Mouse (Mus musculus) retina, embryonic 14.5 days (tissue): ENCODE results near the gene Ncapd3.

Source experiments
- DNase-seq: peaks from one replicate; pipeline ENCODE4 v3.0.0-alpha.2; 2015; ENCODE audit warnings: low spot score

The Ncapd3 gene

DNA sequence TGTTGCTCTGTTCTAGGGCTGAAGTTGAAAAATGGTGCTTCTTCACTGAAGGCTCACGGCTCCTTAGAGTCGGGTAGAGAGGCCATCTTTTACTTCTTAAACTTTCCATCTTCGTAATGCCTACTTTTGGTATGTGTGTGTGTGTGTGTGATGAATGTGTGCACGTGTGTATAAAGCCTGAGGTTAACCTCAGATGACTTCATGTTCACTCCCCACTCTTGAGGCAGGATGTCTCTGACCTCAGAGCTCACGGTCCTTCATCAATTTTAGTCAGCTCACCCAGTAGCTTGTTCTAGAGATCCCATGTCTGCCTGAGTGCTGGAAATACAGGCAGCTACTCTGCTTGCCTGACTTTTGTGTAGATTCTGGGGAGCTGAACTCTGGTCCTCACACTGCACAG, 13.9 kb downstream of the Ncapd3 start:
- DNase-seq: no peak

DNA sequence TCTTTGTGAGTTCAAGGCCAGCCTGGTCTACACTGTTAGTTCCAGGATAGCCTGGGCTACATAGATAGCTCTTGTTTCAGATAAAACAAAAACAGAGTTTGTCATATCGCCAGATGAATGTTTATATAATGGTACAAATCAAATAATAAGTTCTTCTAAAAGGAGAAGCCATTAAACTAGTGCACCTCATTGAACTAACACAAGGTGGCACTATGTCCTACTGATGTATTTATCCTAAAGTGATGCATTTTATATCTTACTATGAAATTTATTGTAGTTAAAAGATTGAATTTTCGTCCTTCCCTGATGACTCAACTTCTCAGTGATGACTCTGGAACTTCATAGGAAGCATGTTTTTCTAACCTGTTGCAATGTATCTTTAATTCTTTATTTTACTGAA, 19.5 kb downstream of the Ncapd3 start:
- DNase-seq: peak; percentile 16

DNA sequence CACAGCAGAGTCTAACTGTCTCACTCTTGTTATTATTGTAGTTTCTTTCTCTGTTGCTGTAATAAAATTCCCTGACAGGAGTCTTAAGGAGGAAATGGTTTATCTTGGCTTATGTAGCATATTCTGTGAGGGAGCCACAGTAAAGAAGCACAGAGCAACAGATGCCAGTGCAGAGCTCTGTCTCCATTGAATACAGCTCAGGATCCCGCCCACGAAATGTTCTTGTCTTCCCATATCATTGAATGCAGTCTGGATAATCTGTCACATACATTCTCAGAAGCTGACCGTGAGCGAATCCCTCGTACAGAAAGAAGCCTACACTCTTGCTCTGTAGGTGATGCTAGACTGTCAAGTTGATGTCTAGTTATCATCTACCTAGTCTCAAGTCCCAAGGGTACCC, 28.4 kb downstream of the Ncapd3 start:
- no peak for DNase-seq

- no peak for DNase-seq
These were observed 40.9 kb downstream of the Ncapd3 start for GRCm38 (mm10) chr9:27070895-27071294.

- peak; percentile 38 for DNase-seq
These were observed 44.7 kb downstream of the Ncapd3 start for GRCm38 (mm10) chr9:27074677-27075076.

- no peak for DNase-seq
These were observed 45.8 kb downstream of the Ncapd3 start for GRCm38 (mm10) chr9:27075812-27076211.

DNA sequence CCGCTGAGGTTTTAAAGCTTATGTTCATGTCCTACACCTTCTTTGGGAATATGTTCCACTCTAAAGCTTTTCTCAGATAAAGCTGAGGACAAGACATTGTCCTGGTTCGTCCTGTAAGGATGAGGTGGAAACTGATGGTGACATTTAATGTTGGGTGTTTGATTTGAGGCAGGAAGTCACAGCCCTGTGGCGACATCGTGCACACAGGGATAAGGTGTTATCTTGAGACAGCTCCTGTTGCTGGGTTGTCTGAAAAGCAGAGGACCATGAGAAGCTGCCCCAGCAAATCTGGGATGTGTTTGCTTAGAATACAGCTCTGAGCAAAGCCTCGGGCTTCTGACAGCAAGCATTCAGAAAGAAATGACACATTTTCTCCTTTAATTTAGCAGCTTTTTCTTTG, 56.3 kb downstream of the Ncapd3 start:
- no peak for DNase-seq

- no peak for DNase-seq
These were observed 57.4 kb downstream of the Ncapd3 start for GRCm38 (mm10) chr9:27087402-27087801.

DNA sequence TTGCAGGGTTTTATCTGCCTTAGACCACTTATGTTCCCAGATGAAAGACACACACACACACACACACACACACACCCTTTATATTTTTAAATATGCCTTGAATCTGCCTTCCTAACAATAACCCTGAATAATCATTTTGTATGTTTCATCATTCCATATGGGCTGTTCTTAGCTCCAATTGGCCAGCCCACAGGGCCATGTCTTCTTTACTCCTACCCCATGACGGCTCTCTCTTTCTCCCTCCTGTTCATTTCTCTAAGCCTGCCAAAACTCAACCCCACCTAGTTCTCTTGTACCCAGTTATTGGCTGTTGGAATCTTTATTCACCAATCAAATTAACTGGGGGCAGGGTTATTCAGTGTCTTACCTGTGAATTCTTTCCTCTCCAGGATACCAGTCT, 60.2 kb downstream of the Ncapd3 start:
- no peak for DNase-seq

GRCm38 (mm10) chr9:27090801-27091775, 61.1 kb downstream of the Ncapd3 start:
- no peak for DNase-seq

DNA sequence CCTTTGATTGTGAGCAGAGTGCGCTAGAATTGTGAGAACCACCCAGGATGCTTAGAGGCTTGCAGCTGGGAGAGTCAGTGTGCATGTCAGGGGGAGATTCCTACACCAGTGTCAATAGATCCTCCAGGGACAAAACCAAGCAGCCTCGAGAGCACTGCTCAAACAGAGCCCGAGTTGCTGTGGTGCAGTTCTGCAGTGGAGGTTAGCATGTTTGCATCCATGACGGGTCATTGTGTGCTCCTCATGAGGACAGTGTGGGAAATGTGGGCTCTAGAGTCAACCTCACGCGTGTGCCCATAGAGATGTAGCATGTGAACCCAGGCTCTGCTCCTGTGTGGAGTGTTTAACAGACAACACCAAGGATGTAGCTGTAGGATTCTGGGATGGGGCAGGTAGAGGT, 62.9 kb downstream of the Ncapd3 start:
- no peak for DNase-seq

- DNase-seq: peak; percentile 31
These were observed 68.1 kb downstream of the Ncapd3 start for GRCm38 (mm10) chr9:27098092-27098491.

DNA sequence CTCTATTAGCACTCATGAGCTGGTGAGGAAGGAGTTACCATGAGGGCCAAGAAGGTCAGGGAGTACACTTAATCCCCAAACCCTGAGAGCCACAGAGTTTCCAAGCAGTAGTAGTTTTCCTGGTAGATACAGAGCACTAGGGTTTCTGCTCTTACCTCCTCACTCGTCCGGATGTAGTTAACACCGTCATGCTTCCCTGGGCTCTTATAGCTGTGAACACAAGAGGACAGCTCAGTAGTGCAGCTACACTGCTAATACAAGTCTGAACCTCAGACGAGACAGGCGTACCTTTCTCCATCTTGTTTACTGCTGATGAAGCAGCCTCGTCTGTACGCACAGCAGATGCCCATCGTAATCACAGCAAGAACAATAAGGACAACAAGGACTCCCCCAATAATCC, 68.6 kb downstream of the Ncapd3 start:
- no peak for DNase-seq

DNA sequence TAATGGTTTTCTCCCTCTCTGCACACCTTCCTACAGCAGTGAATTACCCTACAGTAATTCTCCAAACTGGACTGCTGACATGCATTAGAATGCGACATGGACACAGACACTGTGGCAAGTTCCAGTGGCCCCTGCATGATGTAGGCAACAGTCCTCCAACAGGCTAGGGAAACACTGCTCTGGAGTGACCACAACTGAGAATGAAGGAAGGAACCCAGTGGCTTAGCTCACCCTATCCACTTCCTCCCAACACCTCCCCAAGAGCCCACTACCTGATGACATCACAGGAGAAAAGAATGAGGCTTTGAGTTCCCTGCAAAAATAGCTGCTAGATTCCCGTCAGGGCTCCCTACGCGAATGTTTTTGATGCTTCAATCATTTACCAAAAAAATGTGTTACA, 69.5 kb downstream of the Ncapd3 start:
- DNase-seq: no peak

DNA sequence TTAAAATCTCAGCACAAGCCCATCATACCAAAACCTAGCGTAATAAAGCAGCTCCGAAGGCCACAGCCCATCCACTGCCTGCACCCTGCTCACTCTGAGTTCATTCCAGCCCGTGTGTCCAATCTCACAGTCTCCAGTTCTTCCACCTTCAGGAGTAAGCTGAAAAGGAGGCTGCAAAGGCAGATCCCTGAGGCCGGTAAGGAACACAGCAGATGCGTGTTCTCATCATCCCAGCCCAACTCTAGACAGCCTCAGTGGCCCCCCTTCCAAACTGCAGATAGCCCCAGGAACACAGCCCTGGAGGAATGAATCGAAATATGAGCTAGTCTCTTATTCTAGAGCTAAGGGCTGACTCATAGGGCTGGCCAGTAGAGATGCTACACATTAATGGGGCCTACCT, 71.5 kb downstream of the Ncapd3 start:
- no peak for DNase-seq

GRCm38 (mm10) chr9:27106081-27106480, 76.1 kb downstream of the Ncapd3 start:
- peak; percentile 85 for DNase-seq

DNA sequence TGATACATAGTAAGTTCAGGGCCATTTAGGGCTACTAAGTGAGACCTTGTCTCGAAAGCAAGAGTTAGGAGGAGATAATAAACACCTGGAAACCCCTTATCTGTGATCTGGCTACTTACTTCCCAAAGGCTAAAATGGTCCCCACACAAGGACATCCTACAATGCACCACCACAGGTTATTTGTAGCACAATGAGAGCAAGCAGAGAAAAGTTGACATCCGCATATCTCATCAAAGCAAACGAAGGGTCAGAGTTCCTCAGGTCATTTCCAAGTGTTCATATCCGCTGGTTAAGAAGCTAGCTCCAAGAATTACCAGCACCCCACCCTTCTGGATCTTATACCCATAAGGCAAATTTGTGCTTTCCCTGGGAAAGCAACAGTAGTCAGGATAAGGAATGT, 78.5 kb downstream of the Ncapd3 start:
- no peak for DNase-seq

GRCm38 (mm10) chr9:27109533-27110514, 79.8 kb downstream of the Ncapd3 start:
- DNase-seq: no peak

DNA sequence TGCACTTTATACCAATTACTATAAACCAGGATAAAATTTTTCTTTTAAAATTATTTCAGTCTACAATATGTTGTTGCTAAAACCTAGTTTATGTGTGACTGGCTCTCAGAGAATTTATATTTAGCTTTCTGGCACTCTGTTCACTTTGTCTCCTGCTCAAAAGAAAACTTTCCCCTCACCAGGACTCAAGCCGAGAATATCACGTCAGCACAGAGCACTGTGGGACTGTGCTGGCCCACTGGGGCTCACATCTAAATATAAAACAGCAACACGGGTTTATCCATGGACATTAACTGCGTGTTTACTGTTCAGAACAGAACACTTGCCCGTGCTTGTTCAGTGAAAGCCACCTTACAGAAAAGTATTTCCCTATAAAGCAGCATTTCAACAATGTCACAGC, 80.7 kb downstream of the Ncapd3 start:
- no peak for DNase-seq

GRCm38 (mm10) chr9:27111756-27112155, 81.8 kb downstream of the Ncapd3 start:
- DNase-seq: no peak

DNA sequence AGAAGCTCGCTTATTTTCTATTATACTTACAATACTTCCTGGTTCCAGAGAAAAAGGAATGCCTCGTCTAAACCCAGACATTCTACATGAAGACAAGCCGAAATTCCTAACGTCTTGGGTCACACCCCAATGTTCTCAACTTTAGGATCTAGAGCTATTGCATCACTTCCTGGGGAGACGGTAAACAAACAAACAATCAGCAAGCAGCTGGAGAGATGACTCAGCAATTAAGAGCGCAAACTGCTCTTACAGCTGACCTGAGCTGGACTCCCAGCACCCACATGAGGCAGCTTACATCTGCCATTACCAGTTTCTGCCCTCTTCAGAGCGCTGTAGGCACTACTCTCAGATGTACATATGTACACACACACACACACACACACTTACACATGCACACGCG, 91.3 kb downstream of the Ncapd3 start:
- DNase-seq: no peak

DNA sequence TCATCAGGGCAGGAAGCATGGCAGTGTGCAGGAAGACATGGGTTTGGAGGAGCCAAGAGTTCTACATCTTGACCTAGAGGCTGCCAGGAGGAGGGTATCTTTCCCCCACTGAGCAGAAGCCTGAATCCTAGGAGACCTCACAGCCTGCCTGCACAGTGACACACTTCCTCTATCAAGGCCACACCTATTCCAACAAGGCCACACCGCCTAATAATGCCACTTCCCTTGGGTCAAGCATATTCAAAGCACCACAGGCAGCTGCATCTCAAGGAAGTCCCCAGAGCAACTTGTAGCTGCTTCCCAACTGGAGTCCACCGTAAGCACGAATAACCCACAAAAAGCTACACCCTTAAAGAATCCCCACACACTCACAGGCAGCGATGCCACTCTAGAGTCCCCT, 92.1 kb downstream of the Ncapd3 start:
- no peak for DNase-seq

GRCm38 (mm10) chr9:27122963-27123362, 93.0 kb downstream of the Ncapd3 start:
- DNase-seq: peak; percentile 66
